ENCODE assay signal across 27 mouse cellular contexts in the genomic region with DNA sequence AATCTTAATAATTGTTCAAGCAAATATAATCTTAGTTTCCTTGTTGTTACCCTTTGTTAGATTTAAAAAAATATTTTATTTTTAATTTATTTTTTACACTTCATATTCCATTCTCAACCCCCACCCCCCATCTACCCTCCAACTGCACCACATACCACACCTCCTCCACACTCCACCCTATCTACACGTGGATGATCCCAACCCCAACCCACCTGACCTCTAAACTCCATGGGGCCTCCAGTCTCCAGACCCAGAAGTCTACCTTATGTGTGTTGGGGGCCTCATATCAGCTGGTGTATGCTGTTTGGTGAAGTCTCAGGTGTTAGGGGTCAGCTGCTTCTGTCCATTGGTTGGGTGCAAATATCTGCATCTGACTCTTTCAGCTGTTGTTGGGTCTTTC.
"Had no signal": no experiment of that assay in that cellular context is flagged by ENCODE, and none has a peak within 500 bp of the region (broad histone marks: within the 10 kb centered on the region; RNA-seq: fewer than 3 reads in every experiment).

No protein-coding gene starts in this region.

- H3K9me3 ChIP-seq: embryonic facial prominence, embryonic 10.5 days; embryonic facial prominence, embryonic 12.5 days; embryonic facial prominence, embryonic 13.5 days; embryonic facial prominence, embryonic 15.5 days; forebrain, embryonic 10.5 days; forebrain, embryonic 12.5 days; forebrain, embryonic 13.5 days; forebrain, embryonic 15.5 days had no signal

- H3K9ac ChIP-seq: embryonic facial prominence, embryonic 12.5 days; embryonic facial prominence, embryonic 13.5 days; embryonic facial prominence, embryonic 15.5 days; forebrain, embryonic 12.5 days; forebrain, embryonic 13.5 days; forebrain, embryonic 15.5 days; forebrain, postnatal 0 days had no signal

- H3K4me1 ChIP-seq: embryonic facial prominence, embryonic 10.5 days; embryonic facial prominence, embryonic 12.5 days; embryonic facial prominence, embryonic 13.5 days; embryonic facial prominence, embryonic 15.5 days; forebrain, embryonic 10.5 days; forebrain, embryonic 12.5 days; forebrain, embryonic 13.5 days; forebrain, embryonic 15.5 days had no signal

- H3K4me2 ChIP-seq: embryonic facial prominence, embryonic 12.5 days; embryonic facial prominence, embryonic 13.5 days; embryonic facial prominence, embryonic 15.5 days; forebrain, embryonic 12.5 days; forebrain, embryonic 13.5 days; forebrain, embryonic 15.5 days had no signal

- ATAC-seq: forebrain, embryonic 13.5 days; forebrain, embryonic 14.5 days; forebrain, embryonic 15.5 days; forebrain, embryonic 16.5 days; forebrain, postnatal 0 days had no signal

- DNase-seq: cerebellum, adult 2 months; cerebellum, adult 8-10 months; cerebellum, adult 9-10 months; cerebellum, adult 9-11 months; cerebellum, postnatal 10 days; cerebellum, postnatal 14 days; cerebellum, postnatal 25 days; cerebellum, postnatal 36 days; embryo, embryonic 11 days; forebrain, postnatal 0 days; gastrocnemius, adult 2 months; gastrocnemius, postnatal 10 days; gastrocnemius, postnatal 14 days; gastrocnemius, postnatal 25 days; gastrocnemius, postnatal 36 days; heart, adult 18-20 months had no signal

- H3K27ac ChIP-seq: embryonic facial prominence, embryonic 10.5 days; embryonic facial prominence, embryonic 12.5 days; embryonic facial prominence, embryonic 13.5 days; embryonic facial prominence, embryonic 15.5 days; forebrain, embryonic 10.5 days; forebrain, embryonic 12.5 days; forebrain, embryonic 13.5 days; forebrain, embryonic 15.5 days; gastrocnemius, adult 2 months had no signal

- H3K36me3 ChIP-seq: embryonic facial prominence, embryonic 10.5 days; embryonic facial prominence, embryonic 12.5 days; embryonic facial prominence, embryonic 13.5 days; embryonic facial prominence, embryonic 15.5 days; forebrain, embryonic 10.5 days; forebrain, embryonic 12.5 days; forebrain, embryonic 15.5 days had no signal

- H3K27me3 ChIP-seq: embryonic facial prominence, embryonic 12.5 days; embryonic facial prominence, embryonic 13.5 days; embryonic facial prominence, embryonic 15.5 days; forebrain, embryonic 12.5 days; forebrain, embryonic 13.5 days; forebrain, embryonic 15.5 days had no signal

- H3K4me3 ChIP-seq: embryonic facial prominence, embryonic 10.5 days; embryonic facial prominence, embryonic 12.5 days; embryonic facial prominence, embryonic 13.5 days; embryonic facial prominence, embryonic 15.5 days; erythroblast, embryonic 14.5 days; forebrain, embryonic 10.5 days; forebrain, embryonic 12.5 days; forebrain, embryonic 13.5 days; forebrain, embryonic 15.5 days; gastrocnemius, adult 2 months had no signal
